Mouse (Mus musculus) regulatory T cell (primary cell): ENCODE measurements around the gene Zfp995.
"Not testable (repeated sequence)": the region's sequence is repeated elsewhere in the genome, so short reads cannot be mapped to it uniquely, and the experiment has no call there.

ENCODE experiments used
- in situ Hi-C: fragments of 300-600 bp; cut with MboI, MseI; formaldehyde crosslinking; loops from one replicate; pipeline ENCODE4 v1.15.1; 2025; ENCODE audit warnings: high pct_unique_total_duplicates

Gene Zfp995

GRCm38 (mm10) chr17:21909456-21910052 lies at the start of gene Zfp995:
Gene Zfp995 (minus strand): TSS chr17:21909926.
- in situ Hi-C loops: not testable (repeated sequence)

- in situ Hi-C loops: no loop called here
Measured at GRCm38 (mm10) chr17:21909039-21909438, 687 bp downstream of the Zfp995 start.

DNA sequence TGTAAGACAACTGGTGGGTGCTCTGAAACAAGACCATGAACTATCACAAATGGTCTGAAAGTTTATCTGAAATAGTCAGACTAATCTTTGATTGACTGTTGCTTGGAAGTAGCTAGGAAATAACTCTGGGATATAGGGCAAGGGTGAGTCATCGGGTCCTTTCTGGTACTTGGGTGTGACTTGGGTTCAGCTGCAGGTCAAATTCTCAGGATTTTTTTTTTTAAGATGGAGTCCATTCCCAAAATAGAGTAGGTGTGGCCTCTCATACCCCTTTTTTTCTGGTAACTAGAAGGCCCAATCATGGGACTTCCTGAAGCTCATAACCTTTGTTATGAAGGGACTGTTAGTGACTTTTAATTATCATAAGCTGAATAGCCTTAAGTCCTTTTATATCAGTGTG lies 38.5 kb downstream of the Zfp995 start:
- in situ Hi-C loops: no loop called here

- in situ Hi-C loops: not testable (repeated sequence)
Measured at GRCm38 (mm10) chr17:21846322-21846582, 63.5 kb downstream of the Zfp995 start.

- in situ Hi-C loops: no loop called here
Measured at GRCm38 (mm10) chr17:21845545-21846321, 64.0 kb downstream of the Zfp995 start, which contains the start of gene Zfp820. Gene Zfp820 (minus strand): TSS chr17:21845772.

DNA sequence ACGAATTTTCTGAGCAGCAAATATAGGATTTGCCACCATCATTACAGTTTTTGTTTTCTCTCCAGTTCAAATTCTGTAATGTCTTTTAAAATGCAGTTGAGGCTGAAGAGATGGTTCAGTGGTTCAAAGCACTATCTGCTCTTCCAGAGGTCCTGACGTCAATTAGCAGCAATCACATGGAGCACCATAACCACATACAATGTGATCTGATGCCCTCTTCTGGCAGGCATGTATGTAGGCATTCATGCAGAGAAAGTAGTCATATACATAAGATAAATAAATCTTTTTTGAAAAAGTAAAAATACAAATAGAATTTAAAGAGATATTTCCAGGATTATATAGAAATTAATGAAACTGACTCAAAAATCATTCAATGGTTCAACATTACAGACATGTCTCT lies 71.2 kb downstream of the Zfp995 start:
- in situ Hi-C loops: no loop called here
